Mouse (Mus musculus) common myeloid progenitor, adult 5-6 weeks (primary cell): Measurements from ENCODE around the gene Klhl32. TPM values are rescaled to one million over a fixed set of nuclear protein-coding genes. Genes with fewer than 3 reads are reported as not detected.
"Not testable (repeated sequence)": the region's sequence is repeated elsewhere in the genome, so short reads cannot be mapped to it uniquely, and the experiment has no call there.

Experiments used
- ATAC-seq: replicated peaks from 2 replicates; pipeline ENCODE4 v1.8.0; 2016; ENCODE audit warnings: low read depth, mild to moderate bottlenecking, moderate TSS enrichment, inconsistent platforms; ENCODE audit not compliant: poor library complexity, severe bottlenecking
- total RNA-seq: library from RNA; stranded (forward); fragments of 200-1000, 187-1606 nt; gene quantifications from 2 replicates; pipeline ENCODE4 v1.2.3, GENCODE M21; 2017

The Klhl32 gene
- total RNA-seq: not detected in 2 replicates

DNA sequence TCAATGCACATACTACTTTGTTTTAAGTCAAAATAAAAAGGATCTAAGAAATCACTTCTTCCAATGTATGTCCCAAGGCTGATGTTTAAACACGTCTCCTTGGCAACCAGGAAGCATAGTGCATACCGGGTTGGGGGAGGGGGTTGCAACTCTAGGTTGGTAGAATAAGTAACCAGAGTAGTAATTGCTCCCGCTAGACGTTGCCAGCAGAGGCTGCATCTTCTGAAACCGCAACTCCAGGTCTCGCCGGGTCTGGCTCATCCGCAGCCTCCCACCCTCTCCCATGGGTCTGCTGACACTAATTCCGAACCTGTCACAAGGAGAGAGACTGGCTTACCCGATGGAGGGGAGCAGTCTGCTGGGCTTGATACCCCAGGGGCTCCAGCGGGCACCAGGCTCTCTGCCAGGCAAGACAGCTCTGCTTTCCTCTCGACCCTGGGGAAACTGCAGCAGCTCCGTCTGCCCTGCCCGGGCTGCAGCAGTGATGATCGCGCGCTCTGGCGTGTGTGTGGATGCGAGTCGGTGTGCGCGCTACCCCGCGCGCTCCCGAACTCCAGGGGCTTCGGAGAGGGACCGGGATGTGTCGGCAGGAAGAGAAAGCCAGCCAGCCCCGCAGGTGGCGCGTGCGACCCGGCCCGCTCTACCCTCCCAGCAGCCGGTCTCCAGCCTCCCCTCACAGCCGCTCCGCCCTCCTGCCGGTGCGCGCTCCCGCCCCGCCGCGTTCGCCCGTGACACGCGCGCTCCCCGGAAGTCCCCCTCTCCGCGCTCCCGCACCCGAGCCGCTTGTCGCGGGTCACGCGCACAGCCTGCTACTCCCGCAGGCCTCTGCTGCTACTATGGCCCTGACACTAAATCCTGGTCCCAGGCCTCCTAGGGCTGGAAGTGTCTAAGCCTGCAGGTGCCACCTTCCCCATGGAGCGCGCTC lies at the start of gene Klhl32:
TSS of gene Klhl32 (minus strand) at position 724 of the 925 bp plus-strand sequence.
- ATAC-seq: peak; percentile 71

DNA sequence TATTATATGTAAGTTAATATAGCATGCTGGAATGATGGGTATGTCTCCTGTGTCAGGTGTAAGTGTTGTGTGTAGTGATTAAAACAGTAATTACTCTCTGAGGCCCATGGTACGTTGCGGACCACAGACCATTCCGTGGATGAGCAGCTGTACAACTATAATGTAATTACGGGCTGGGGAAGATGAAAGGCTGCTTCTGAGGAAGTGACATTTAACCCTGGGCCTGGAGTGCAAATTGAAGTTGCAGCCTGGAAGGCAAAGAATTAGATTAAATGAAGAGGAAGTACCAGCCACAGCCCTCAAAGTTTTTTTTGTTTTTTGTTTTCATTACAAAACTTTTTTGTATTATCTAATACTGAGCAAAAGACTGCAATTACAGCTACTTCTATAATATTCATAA lies 48.2 kb upstream of the Klhl32 start:
- ATAC-seq: 0 out of 2 replicates have a peak, but pooled peaks have one; percentile 7

DNA sequence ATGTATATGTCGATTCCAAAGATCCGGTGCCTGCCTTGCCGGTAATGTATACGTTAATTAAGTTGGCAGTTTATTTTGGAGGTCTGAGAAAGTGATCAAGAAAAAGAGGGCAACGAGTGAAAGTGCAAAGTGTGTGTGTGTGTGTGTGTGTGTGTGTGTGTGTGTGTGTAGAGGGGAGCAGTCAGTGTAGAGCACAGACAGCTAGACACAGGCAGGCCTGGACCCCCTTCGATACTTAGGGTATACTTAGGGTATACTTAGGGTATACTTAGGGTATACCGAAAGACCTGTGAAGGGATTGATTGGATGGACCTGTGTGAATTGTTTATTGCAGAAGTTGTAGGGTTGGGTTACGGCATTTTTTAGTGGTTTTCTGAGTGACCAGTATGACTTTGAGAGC lies 47.7 kb upstream of the Klhl32 start:
- no peak for ATAC-seq

GRCm38 (mm10) chr4:24897851-24898515 lies 47.1 kb upstream of the Klhl32 start, which contains the start of gene Ndufaf4:
Gene Ndufaf4, plus strand, starts transcription at chr4:24898083.
- ATAC-seq: peak; percentile 96

DNA sequence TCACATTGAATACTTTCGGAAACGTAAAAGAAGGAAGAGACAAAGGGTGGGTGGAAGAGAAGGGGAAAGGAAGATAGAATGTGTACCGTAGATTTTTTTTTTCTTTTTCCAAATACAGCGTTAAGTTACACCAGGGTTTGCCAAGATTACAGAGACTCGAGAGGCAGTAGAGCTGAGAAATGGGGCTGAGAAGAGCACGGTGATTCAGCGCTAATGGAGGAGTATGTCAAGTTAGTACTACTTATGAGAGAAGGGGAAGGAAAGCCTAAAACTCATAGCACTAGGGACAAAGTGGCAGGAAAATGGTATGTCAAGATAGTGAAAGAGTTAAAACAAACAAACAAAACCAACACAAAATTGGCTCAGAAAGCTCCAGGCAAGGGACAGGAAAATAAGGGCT lies 46.4 kb upstream of the Klhl32 start:
- ATAC-seq: peak; percentile 24; the same call in 1 of the 2 replicates

- ATAC-seq: peak; percentile 55
Observed at GRCm38 (mm10) chr4:24896829-24897228, 45.9 kb upstream of the Klhl32 start.

GRCm38 (mm10) chr4:24894625-24895024 lies 43.7 kb upstream of the Klhl32 start:
- ATAC-seq: no peak

DNA sequence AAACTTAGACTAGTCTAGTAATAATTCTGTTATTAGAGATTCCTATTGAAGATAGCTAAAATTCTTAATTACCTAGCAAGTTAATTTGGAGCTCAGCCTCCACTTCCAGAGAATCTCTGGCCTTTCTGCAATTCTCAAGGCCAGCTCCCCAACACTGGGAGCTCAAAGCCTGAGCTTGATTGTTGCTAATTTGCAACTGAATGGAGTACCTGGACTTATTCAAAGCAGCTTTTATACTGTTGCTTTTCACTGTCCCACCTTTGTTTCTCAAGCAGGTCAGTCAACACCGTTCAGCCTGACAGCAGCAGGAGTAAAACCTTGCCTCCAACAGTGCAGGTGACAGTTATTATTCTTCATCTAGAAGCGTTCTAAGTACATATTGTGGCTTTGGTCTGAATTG lies 41.4 kb upstream of the Klhl32 start:
- ATAC-seq: not testable (repeated sequence)

GRCm38 (mm10) chr4:24889386-24889785 lies 38.5 kb upstream of the Klhl32 start:
- not testable (repeated sequence) for ATAC-seq

DNA sequence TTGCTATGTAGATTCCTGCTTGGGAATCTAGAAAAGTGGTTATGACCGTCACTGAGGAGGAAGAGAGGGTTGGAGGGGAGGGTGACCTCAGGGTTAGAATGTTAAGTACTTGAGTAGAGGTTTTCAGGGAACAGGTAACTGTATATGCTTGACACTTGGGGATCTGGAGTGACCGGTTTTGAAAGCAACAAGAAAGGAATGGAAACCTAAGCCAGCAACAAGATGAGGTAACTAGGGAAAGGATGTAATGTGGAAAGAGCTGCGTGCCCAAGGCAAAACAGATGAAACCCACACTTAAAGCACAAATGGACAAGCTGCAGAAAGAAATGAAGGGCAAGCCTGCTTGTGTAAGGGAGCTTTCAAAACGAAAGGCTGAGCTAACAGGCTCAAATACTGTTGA lies 18.3 kb upstream of the Klhl32 start:
- no peak for ATAC-seq

GRCm38 (mm10) chr4:24865691-24866090 lies 14.8 kb upstream of the Klhl32 start:
- ATAC-seq: no peak

DNA sequence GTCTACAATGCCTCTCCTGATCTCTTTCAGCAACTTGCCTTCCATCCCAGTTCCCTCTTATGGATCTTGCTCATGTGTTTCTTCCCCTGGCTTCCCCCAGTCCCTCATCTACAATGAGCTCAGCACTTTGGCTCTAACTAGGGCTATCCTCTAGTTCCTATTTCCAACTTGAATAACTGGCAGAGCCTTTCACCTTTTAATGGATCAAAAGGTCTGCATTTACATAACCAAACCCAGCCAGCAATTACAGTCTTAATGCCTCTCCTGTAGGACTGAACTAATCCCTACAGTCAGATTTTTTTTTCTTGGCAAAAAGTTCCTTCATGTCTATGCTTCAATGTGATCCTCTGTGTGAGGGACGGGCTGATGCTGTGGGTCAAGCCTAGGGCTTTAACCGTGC lies 3.5 kb downstream of the Klhl32 start:
- no peak for ATAC-seq

DNA sequence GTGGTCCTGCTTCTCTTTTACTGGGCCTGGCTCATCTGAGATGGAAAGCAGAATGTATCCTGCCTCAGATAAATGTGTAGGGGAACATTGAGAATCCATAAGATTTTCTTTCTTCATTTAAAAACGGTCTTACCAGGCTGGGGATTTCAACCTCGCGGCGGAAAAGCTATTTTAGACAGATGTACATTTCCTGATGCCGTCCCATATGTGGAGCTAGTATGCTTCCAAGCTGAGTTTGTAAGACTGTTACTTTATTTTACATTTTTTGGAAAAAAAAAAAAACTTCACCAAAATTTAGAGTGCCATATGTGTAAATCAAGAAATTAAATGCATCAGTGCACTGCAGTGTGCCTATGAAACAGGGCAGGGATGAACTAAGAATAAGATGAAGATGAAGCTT lies 5.4 kb downstream of the Klhl32 start:
- no peak for ATAC-seq

DNA sequence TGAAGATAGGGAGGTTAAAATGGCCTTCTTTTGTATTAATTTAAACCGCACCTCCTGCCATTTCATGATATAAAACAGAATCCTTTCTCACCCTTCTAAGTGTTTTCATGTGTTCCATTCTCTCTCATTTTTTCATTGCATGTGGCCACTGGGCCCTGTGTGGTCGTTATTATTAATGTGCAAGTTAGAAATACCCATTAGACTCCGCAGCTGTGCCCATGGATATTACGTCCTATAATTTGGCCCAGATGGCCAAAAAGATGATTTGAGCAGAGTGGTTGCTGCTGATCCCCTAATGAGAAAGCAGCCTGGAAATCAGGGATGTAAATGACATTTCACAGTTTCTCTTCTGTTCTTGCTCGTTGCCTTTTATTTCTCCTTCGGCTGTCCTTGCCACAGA lies 12.4 kb downstream of the Klhl32 start:
- ATAC-seq: no peak

- ATAC-seq: no peak
Observed at GRCm38 (mm10) chr4:24835555-24835954, 15.4 kb downstream of the Klhl32 start.

DNA sequence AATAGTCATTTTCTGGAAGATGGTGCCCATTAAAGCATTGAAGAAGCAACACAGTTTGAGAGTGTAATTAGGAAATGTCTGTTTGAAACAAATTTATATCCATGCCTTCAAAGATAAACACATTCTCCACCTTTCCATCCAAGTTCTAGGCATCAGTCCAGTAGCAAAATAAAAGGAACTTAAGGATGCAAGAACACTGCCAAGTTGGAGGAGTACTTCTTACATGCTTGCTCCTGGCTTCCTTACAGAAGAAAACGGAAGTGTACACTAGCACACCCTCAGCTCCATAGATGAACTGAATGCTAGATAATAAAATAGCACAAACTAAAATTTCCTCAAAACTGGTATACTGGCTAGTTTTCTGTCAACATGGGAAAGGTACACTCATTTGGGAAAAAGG lies 42.6 kb downstream of the Klhl32 start:
- ATAC-seq: no peak

- ATAC-seq: no peak
Observed at GRCm38 (mm10) chr4:24801881-24802280, 49.0 kb downstream of the Klhl32 start.

DNA sequence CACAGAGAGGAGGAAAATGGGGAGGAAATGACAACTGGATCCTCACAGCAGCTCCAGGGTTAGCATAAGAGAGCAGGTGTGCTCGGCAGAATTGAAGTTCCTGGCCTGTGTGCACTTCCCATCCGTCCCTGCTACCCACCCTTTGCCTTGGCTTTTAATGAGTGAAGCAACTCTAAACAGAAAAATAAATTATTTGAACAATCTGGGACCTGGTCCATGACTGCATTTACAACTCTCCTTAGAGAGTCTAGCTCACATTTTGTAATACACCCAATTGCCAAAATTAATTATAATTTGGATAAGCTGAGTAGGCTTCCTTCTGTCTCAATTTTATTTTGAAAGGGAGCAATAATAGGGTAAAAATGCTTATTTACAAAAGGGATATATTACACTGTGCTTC lies 49.6 kb downstream of the Klhl32 start:
- no peak for ATAC-seq

DNA sequence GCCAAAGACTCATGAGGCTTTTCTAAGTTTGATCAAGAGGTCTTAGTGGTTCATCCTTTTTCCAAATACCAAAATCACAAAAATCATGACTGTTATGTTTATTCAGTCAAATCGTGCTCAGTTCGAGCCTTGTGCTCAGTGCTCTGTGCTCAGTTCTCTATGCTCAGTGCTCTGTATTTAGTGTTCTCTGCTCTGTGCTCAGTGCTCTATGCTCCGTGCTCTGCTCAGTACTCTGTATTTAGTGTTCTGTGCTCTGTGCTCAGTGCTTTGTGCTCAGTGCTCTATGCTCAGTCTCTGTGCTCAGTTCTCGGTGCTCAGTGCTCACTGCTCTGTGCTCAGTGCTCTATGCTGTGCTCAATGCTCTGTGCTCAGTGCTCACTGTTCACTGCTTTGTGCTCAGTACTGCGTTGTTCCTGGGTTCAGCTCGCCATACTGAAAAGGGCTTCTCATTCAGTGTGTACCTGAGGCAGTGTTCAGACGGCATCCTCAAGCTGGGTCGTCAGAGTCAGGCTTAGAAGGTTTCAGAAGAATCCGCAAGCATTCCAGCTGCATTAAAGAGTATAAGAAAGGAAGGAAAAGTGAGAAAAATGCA lies 50.5 kb downstream of the Klhl32 start:
- no peak for ATAC-seq

- ATAC-seq: no peak
Observed at GRCm38 (mm10) chr4:24799037-24799436, 51.9 kb downstream of the Klhl32 start.

DNA sequence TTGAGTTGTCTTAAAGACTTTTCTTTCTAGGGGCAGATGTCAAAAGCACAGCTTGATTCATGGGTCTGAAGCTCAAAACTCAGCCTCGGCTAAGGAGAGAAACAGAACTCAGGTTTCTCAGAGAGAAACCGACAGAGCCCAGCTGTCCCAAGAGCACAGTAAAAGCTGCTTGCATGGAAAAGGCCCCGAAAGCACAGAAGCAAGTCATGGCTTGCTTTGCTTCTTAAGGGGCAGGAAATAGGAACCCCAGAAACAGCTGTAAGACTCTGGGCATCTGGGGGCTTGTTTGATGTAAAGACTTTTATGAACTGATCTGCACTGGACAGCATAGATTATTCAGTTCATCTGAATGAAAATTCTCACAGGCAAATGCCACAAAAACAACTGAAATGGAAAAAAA lies 53.1 kb downstream of the Klhl32 start:
- no peak for ATAC-seq
